Mouse (Mus musculus) CH12.LX (cell line): ENCODE measurements around the gene Gm21028.
"Not testable (repeated sequence)": the region's sequence is repeated elsewhere in the genome, so short reads cannot be mapped to it uniquely, and the experiment has no call there.

Experiments used
- CTCF ChIP-seq, 2 experiments: IDR thresholded peaks in 1 of 2; conservative IDR thresholded peaks in 1 of 2; 2 replicates each; pipeline ENCODE4 v1.5.1; 2011 to 2012; ENCODE audit warnings: low read depth in 2 of 2, low read length in 2 of 2, improper control_type of control experiment in 1 of 2, inconsistent platforms in 1 of 2, mild to moderate bottlenecking in 1 of 2, moderate library complexity in 1 of 2
- ELF1 ChIP-seq: IDR thresholded peaks from 2 replicates; pipeline ENCODE4 v1.6.1; 2014; ENCODE audit warnings: low read depth, mild to moderate bottlenecking, inconsistent platforms, low read length, improper control_type of control experiment
- ETS1 ChIP-seq: conservative IDR thresholded peaks from 2 replicates; pipeline ENCODE4 v1.6.1; 2012; ENCODE audit warnings: low read depth, mild to moderate bottlenecking, inconsistent platforms, low read length, improper control_type of control experiment, moderate library complexity
- MYC ChIP-seq: IDR thresholded peaks from 2 replicates; pipeline ENCODE4 v1.6.1; 2011; ENCODE audit warnings: low read depth, mild to moderate bottlenecking, improper control_type of control experiment, low read length
- NRF1 ChIP-seq: IDR thresholded peaks from 2 replicates; pipeline ENCODE4 v1.6.1; 2014; ENCODE audit warnings: low read depth, mild to moderate bottlenecking, inconsistent platforms, low read length, improper control_type of control experiment, moderate library complexity
- POLR2AphosphoS2 ChIP-seq: IDR thresholded peaks from 2 replicates; pipeline ENCODE4 v1.6.1; 2011; ENCODE audit warnings: low read depth, low read length, improper control_type of control experiment
- TCF12 ChIP-seq: IDR thresholded peaks from 2 replicates; pipeline ENCODE4 v1.6.1; 2014; ENCODE audit warnings: low read depth, mild to moderate bottlenecking, inconsistent platforms, low read length, improper control_type of control experiment
- USF1 ChIP-seq: IDR thresholded peaks from 2 replicates; pipeline ENCODE4 v1.6.1; 2014; ENCODE audit warnings: low read depth, mild to moderate bottlenecking, inconsistent platforms, low read length, improper control_type of control experiment

DNA sequence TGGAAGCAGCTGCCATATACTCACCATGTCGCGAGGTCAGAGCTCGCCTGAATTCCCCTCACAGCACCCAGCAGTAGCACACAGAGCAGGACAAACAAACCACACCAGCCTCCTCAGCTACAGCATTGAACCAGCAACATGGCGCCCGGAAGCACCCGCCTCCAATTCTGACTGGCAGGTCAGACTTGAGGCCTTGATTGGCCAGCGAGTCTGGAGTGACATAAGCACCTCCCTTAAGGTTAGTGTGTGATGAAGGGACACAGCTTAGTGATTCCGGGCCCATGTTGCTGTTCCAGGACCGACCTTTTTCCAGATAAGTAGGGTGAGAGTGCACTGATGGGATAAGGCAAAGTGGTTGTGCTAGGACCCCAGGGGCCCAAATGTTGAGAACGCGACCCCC, 14.0 kb upstream of the Gm21028 start, which contains the start of gene Zfp977:
- TF ChIP-seq CTCF (conservative IDR thresholded peaks at IDR 0.05 in 1 of 2, IDR thresholded peaks at IDR 0.05 in 1 of 2; ENCODE audit: low read depth in 2 of 2, low read length in 2 of 2); TCF12; ETS1; USF1; POLR2AphosphoS2; MYC; NRF1; ELF1: not testable (repeated sequence)
